Mouse (Mus musculus): ENCODE measurements around the gene Dek.

DNA sequence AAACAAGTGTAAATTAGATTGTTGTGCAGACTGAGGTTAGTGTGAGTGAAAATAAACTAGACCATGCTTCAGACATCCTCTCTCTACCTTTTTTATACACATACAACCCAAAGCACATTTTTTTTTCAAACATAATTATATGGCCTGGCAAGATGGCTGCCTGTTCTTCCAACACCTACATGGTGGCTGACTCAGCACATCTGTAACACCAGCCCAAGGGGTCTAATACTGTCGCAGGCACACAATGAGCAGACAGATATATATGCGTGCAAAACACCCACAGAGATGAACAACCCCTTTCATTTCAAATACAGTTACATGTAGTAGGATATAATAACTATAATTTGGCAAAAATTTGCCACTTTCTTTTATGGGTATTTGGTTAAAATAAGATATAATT is 5.4 kb downstream of the Dek start:
- no peak for TF ChIP-seq POLR2A (IDR thresholded peaks at IDR 0.05; ENCODE audit: low read depth, low read length)
- no peak for TF ChIP-seq CTCF (IDR thresholded peaks at IDR 0.05; ENCODE audit: borderline replicate concordance, insufficient read depth, low read length)
